Mouse (Mus musculus) embryonic facial prominence, embryonic 14.5 days (tissue): ENCODE data around the gene Lamtor4. TPM values are rescaled to one million over a fixed set of nuclear protein-coding genes. Genes with fewer than 3 reads are reported as not detected.
"Not testable (repeated sequence)": the region's sequence is repeated elsewhere in the genome, so short reads cannot be mapped to it uniquely, and the experiment has no call there.

Experiments
- ATAC-seq: fragments of 200-750 bp; cut with Nextera tagmentation; 2 replicates; pipeline ENCODE4 v1.8.0; 2017; ENCODE audit warnings: low read depth, moderate number of reproducible peaks, moderate TSS enrichment
- DNase-seq: peaks from one replicate; pipeline ENCODE4 v3.0.0-alpha.2; 2015; ENCODE audit warnings: low spot score
- H3K27ac ChIP-seq: fragments of 300-500 bp; sonication (generic); replicated peaks from 2 replicates; pipeline ENCODE4 v1.5.1; 2014; ENCODE audit warnings: low read depth, mild to moderate bottlenecking, low read length, moderate library complexity
- H3K27me3 ChIP-seq: fragments of 300-500 bp; sonication (generic); replicated peaks from 2 replicates; pipeline ENCODE4 v1.6.1; 2014; ENCODE audit warnings: low read length; ENCODE audit not compliant: control insufficient read depth, insufficient read depth
- H3K36me3 ChIP-seq: fragments of 300-500 bp; sonication (generic); 2 replicates; pipeline ENCODE4 v1.6.1; 2014; ENCODE audit warnings: low read length, mixed read lengths; ENCODE audit not compliant: control insufficient read depth, insufficient read depth
- H3K4me1 ChIP-seq: fragments of 300-500 bp; sonication (generic); 2 replicates; pipeline ENCODE4 v1.6.1; 2014; ENCODE audit warnings: antibody characterized with exemption, low read length; ENCODE audit not compliant: control insufficient read depth, insufficient read depth
- H3K4me2 ChIP-seq: fragments of 300-500 bp; sonication (generic); 2 replicates; pipeline ENCODE4 v1.6.1; 2014; ENCODE audit warnings: low read depth, mild to moderate bottlenecking, low read length, moderate library complexity, mixed read lengths
- H3K4me3 ChIP-seq: fragments of 300-500 bp; sonication (generic); 2 replicates; pipeline ENCODE4 v1.5.1; 2014; ENCODE audit warnings: low read depth, mild to moderate bottlenecking, low read length
- H3K9ac ChIP-seq: fragments of 300-500 bp; sonication (generic); 2 replicates; pipeline ENCODE4 v1.6.1; 2014; ENCODE audit warnings: low read depth, mild to moderate bottlenecking, low read length, moderate library complexity, mixed read lengths
- H3K9me3 ChIP-seq: fragments of 300-500 bp; sonication (generic); 2 replicates; pipeline ENCODE4 v1.6.1; 2016; ENCODE audit warnings: low read length; ENCODE audit not compliant: control insufficient read depth
- WGBS: fragments of 180-500 bp; shearing (Covaris S2); extraction: QIAGEN DNeasy Blood & Tissue Kit; methylation state at CpG from one replicate; pipeline ENCODE4 v1.1.7; 2014; 5-methylcytosine and 5-hydroxymethylcytosine counted together
- polyA plus RNA-seq: library from polyadenylated mRNA; unstranded; fragments of >200 nt; fragmentation: Nextera tagmentation; extraction: Ambion mirVana; gene quantifications from 2 replicates; pipeline ENCODE4 v1.2.1, GENCODE M21; 2014

Gene Lamtor4
- 71.7 and 73.2 TPM in 2 replicates for polyA plus RNA-seq

GRCm38 (mm10) chr5:138255353-138256093 is at the start of gene Lamtor4:
TSS of gene Lamtor4 (plus strand) at chr5:138255482.
- WGBS, result under 1% methylated on average over 38 of the region's 38 CpGs
- H3K4me2 ChIP-seq, result peak within 1 kb of the TSS; percentile 89
- peak; percentile 100 for ATAC-seq
- no peaks in the 10 kb centered on the region for H3K27me3 ChIP-seq
- peak within 1 kb of the TSS; percentile 59 for H3K27ac ChIP-seq
- peak; percentile 99 for DNase-seq
- H3K36me3 ChIP-seq, result peaks cover 20% of the 10 kb centered on the region
- H3K9me3 ChIP-seq, result no peaks in the 10 kb centered on the region; the same call in 1 of the 2 replicates
- peaks cover 8% of the 10 kb centered on the region; the same call in 1 of the 2 replicates for H3K4me1 ChIP-seq
- H3K9ac ChIP-seq, result peak within 1 kb of the TSS; percentile 70
- peak within 1 kb of the TSS; percentile 71 for H3K4me3 ChIP-seq

DNA sequence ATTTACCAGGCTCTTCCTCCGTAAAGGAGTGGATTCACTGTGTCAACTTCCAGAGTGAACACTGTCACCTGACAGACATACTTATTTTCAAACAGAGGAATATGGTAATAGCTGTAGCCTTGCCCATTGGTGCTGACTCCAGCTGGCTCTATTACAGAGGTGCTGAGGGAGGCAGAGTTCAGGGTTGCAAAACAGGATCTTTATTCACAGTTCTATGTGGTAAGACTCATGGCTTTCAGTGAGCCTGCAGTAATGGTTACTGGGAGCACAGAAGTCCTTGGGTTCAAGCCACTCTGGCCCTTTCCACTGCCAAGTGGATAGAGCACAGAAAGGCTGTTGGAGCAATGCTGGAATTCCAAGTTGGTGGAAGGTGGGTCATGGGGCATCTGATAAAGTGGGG is 48.0 kb upstream of the Lamtor4 start:
- Histone ChIP-seq H3K4me1 (no peaks in the 10 kb centered on the region), H3K4me2 (no peak overlapping the region), H3K36me3 (no peaks in the 10 kb centered on the region), H3K4me3 (no peak overlapping the region), H3K9me3 (0 out of 2 replicates have a peak, but pooled peaks cover 5% of the 10 kb centered on the region), H3K27ac (no peak overlapping the region), H3K9ac (no peak overlapping the region), H3K27me3 (no peaks in the 10 kb centered on the region)
- WGBS, result 86% methylated on average over 1 of the region's 1 CpGs
- no peak for DNase-seq
- no peak for ATAC-seq

GRCm38 (mm10) chr5:138207873-138208272 is 47.4 kb upstream of the Lamtor4 start:
- Histone ChIP-seq H3K4me1 (no peaks in the 10 kb centered on the region), H3K9ac (no peak overlapping the region), H3K4me2 (no peak overlapping the region), H3K9me3 (0 out of 2 replicates have a peak, but pooled peaks cover 5% of the 10 kb centered on the region), H3K27me3 (no peaks in the 10 kb centered on the region), H3K27ac (no peak overlapping the region), H3K36me3 (no peaks in the 10 kb centered on the region), H3K4me3 (no peak overlapping the region)
- ATAC-seq (no peak), DNase-seq (no peak)
- WGBS, result 83% methylated on average over 4 of the region's 4 CpGs

GRCm38 (mm10) chr5:138216632-138217031 is 38.6 kb upstream of the Lamtor4 start:
- not testable (repeated sequence) for H3K4me1 ChIP-seq, H3K9me3 ChIP-seq, H3K4me2 ChIP-seq, H3K27ac ChIP-seq, H3K27me3 ChIP-seq, DNase-seq, H3K9ac ChIP-seq, ATAC-seq, H3K4me3 ChIP-seq, H3K36me3 ChIP-seq
- 92% methylated on average over 13 of the region's 13 CpGs for WGBS

DNA sequence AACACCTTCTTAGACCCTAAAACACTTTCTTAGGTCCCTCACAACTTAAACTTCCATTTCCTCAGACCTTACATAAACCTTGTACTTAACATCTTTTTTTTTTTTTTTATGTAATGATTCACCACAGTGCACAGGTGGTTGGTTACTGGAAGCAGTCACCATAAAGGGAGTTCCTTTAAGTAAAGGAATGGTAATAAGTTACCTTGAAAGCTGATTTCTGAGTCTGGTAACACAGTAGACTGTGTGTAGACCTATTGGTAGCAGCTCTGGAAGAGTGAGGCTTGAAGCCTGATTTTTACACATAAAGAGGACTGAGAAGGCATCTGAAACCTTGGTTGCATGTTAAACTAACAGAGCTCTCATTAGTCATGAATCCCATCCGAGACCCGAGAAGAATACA is 35.4 kb upstream of the Lamtor4 start:
- 72% methylated on average over 2 of the region's 2 CpGs for WGBS
- Histone ChIP-seq H3K9me3 (peaks cover 5% of the 10 kb centered on the region; the same call in 1 of the 2 replicates), H3K27ac (no peak overlapping the region), H3K9ac (no peak overlapping the region), H3K36me3 (no peaks in the 10 kb centered on the region), H3K4me2 (no peak overlapping the region), H3K27me3 (no peaks in the 10 kb centered on the region), H3K4me3 (no peak overlapping the region), H3K4me1 (no peaks in the 10 kb centered on the region)
- DNase-seq (no peak), ATAC-seq (no peak)

DNA sequence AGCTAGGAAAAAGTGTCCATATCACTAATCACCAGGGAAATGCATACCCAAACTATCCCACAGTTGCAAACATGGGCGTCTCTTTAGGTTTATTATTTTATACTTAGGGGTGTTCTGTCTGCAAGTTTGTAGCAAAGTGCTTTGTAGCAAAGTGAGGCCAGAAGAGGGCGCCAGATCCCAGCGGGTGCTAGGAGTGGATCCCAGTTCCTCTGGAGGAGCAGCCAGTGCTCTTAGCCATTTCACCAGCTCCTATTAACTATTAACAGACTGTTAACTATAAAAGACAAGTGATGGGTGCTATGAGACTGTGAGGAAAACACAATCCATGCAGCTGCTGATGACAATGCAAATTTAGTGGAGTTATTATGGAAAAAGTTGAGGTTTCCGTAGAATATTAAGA is 33.2 kb upstream of the Lamtor4 start:
- ATAC-seq, result no peak
- WGBS, result 22% methylated on average over 4 of the region's 4 CpGs
- peak; percentile 60 for DNase-seq
- H3K27me3 ChIP-seq, result no peaks in the 10 kb centered on the region
- H3K4me2 ChIP-seq, result no peak overlapping the region
- no peaks in the 10 kb centered on the region for H3K36me3 ChIP-seq
- H3K9me3 ChIP-seq, result no peaks in the 10 kb centered on the region
- H3K4me3 ChIP-seq, result no peak overlapping the region
- H3K4me1 ChIP-seq, result no peaks in the 10 kb centered on the region
- no peak overlapping the region for H3K27ac ChIP-seq
- H3K9ac ChIP-seq, result no peak overlapping the region

GRCm38 (mm10) chr5:138223287-138223686 is 32.0 kb upstream of the Lamtor4 start:
- H3K4me1 ChIP-seq, result no peaks in the 10 kb centered on the region
- no peaks in the 10 kb centered on the region for H3K36me3 ChIP-seq

DNA sequence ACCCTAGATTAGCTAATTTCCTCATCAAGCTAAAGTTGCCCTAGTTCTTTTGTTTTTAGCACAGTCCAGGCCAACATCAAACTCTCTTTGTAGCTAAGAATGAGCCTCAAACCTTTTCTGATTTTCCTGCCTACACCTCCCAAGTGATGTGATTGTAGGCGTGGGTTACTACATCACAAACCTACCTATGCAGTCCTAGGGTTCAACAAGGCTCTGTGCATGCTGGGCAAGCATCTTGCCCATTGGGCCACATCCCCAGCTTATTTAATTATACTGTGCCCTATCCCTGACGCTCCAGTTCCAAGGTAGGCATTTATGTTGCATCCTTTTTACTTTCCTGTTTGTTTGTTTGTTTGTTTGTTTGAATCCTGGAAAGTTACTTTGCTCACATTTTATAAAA is 29.6 kb upstream of the Lamtor4 start, which contains the start of gene Nxpe5:
Gene Nxpe5, plus strand, starts transcription at position 199 of the 400 bp plus-strand sequence.
- no peak for DNase-seq
- H3K9me3 ChIP-seq, result no peaks in the 10 kb centered on the region
- WGBS, result 52% methylated on average over 2 of the region's 2 CpGs

More at GRCm38 (mm10) chr5:138223287-138223686, 32.0 kb upstream of the Lamtor4 start:
- DNase-seq (no peak), ATAC-seq (no peak)
- Histone ChIP-seq H3K9ac (no peak overlapping the region), H3K27ac (no peak overlapping the region), H3K4me3 (no peak overlapping the region), H3K27me3 (no peaks in the 10 kb centered on the region), H3K9me3 (no peaks in the 10 kb centered on the region), H3K4me2 (no peak overlapping the region)
- WGBS, result 51% methylated on average over 3 of the region's 3 CpGs

DNA sequence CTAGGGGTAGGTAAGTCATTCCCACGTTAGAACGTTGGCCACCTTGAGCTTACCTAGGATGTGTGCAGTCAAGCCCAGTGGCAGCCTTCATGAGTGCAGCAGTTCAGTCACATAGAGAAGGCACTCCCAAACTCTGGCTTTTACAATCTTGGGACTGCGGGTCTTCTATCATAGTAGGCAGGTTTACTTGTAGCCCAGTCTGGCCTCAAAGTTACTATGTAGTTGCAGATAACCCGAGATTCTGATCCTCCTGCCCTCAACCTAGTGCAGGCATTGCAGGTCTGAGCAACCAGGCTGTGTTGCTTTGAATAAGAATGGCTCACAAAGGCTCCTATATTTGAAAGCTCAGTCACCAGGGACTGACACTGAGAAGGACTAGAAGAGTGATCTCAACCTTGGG is 28.8 kb upstream of the Lamtor4 start:
- H3K4me3 ChIP-seq, result no peak overlapping the region
- 72% methylated on average over 4 of the region's 4 CpGs for WGBS
- H3K27ac ChIP-seq, result no peak overlapping the region
- no peak for ATAC-seq
- no peaks in the 10 kb centered on the region for H3K4me1 ChIP-seq
- H3K9me3 ChIP-seq, result no peaks in the 10 kb centered on the region
- no peak overlapping the region for H3K4me2 ChIP-seq
- no peaks in the 10 kb centered on the region for H3K27me3 ChIP-seq
- no peak overlapping the region for H3K9ac ChIP-seq
- no peak for DNase-seq
- no peaks in the 10 kb centered on the region for H3K36me3 ChIP-seq

More for the DNA sequence above, 29.6 kb upstream of the Lamtor4 start, which contains the start of gene Nxpe5:
- no peak for ATAC-seq
- no peaks in the 10 kb centered on the region for H3K36me3 ChIP-seq
- H3K9ac ChIP-seq, result no peak within 1 kb of the TSS
- no peak within 1 kb of the TSS for H3K4me2 ChIP-seq
- no peaks in the 10 kb centered on the region for H3K27me3 ChIP-seq
- H3K4me3 ChIP-seq, result no peak within 1 kb of the TSS
- H3K4me1 ChIP-seq, result no peaks in the 10 kb centered on the region
- H3K27ac ChIP-seq, result no peak within 1 kb of the TSS
